Mouse (Mus musculus) bone marrow macrophage, adult 2 months (primary cell): ENCODE measurements around the gene Uvrag.

Source experiments
- CTCF ChIP-seq: IDR thresholded peaks from 2 replicates; pipeline ENCODE4 v1.5.1; 2012; ENCODE audit warnings: low read depth, mild to moderate bottlenecking, low read length, moderate library complexity
- POLR2A ChIP-seq: IDR thresholded peaks from 2 replicates; pipeline ENCODE4 v1.6.1; 2012; ENCODE audit warnings: mild to moderate bottlenecking, low read depth, low read length, borderline replicate concordance

- TF ChIP-seq CTCF (no peak), POLR2A (no peak)
Observed at GRCm38 (mm10) chr7:98937079-98937813, 203.7 kb downstream of the Uvrag start.
